Mouse (Mus musculus) ES-E14 (cell line): ENCODE measurements around the gene Sh3d19.

ENCODE experiments used
- CHD2 ChIP-seq: IDR thresholded peaks from 2 replicates; pipeline ENCODE4 v1.6.1; 2014; ENCODE audit warnings: mild to moderate bottlenecking, low read depth, low read length, inconsistent platforms
- HCFC1 ChIP-seq: IDR thresholded peaks from 2 replicates; pipeline ENCODE4 v1.6.1; 2012; ENCODE audit warnings: low read length, inconsistent platforms, borderline replicate concordance; ENCODE audit not compliant: insufficient read depth
- MAFK ChIP-seq: IDR thresholded peaks from 2 replicates; pipeline ENCODE4 v1.6.1; 2014; ENCODE audit warnings: mild to moderate bottlenecking, low read depth, low read length, inconsistent platforms; ENCODE audit not compliant: insufficient read depth
- ZC3H11A ChIP-seq: IDR thresholded peaks from 2 replicates; pipeline ENCODE4 v1.6.1; 2012; ENCODE audit warnings: low read depth, mild to moderate bottlenecking, inconsistent platforms, low read length, borderline replicate concordance
- ZNF384 ChIP-seq: IDR thresholded peaks from 2 replicates; pipeline ENCODE4 v1.6.1; 2012; ENCODE audit warnings: low read depth, low read length, inconsistent platforms

GRCm38 (mm10) chr3:86033455-86034090 is 62.7 kb downstream of the Sh3d19 start:
- TF ChIP-seq ZC3H11A (no peak), ZNF384 (no peak), MAFK (no peak), HCFC1 (no peak), CHD2 (no peak)
